In the genomic region with DNA sequence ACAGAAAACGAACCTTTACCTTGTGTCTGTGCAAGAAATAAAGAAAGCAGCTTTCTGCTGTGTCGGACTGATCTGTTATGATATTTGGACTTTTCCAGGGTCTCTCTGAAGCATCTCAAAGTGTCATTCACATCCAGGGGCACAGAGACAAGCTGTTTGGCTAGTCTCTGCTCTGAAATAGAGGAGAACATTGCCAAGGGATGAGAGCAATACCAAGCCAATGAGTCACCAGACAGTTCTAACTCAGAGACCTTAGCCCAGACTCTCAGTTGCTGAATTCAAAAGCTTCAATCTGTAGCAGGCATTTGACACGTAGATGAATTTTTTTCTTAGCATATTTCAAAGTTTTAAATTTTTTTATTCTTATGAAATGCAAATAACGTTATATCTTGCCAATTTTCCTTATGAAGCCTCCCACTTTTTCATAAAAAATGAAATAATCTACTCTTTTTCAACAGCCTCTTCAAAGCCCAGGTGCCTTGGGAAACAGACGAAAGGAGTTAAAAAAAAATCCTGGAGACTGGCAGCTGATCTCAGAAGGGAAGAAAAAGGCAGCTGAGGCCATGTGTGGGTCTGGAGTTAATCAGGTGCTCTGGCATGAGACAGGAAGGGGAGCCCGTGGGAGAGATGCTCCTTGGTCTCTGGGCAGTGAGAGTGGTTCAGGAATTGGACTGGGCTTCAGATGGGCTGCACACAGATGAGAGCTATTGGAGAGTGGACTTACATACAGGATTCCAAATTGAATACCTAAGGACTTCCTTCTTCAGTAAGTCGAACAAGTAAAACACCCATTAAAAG, we compare ENCODE assay signal across 19 mouse cellular contexts.
DNase-seq lines count a peak whose midpoint lies in the region; ATAC-seq and TF ChIP-seq lines count a peak whose summit lies in the region.
"Had no signal": no experiment of that assay in that cellular context is flagged by ENCODE, and none has a peak within 500 bp of the region (broad histone marks: within the 10 kb centered on the region; RNA-seq: fewer than 3 reads in every experiment).

No protein-coding gene starts in this region.

- no peak for TF ChIP-seq EP300 in heart, adult 2 months (IDR thresholded peaks at IDR 0.05; ENCODE audit: insufficient read depth, low read depth, low read length)

- CTCF ChIA-PET in Patski (lab: Charles Lee), result no interaction called here

- peak overlapping the region; percentile 63 for H3K4me2 ChIP-seq in myocyte (ENCODE audit: low read depth)
- H3K4me2 ChIP-seq: hindbrain, embryonic 15.5 days; midbrain, embryonic 13.5 days had no signal

- H3K36me3 ChIP-seq in heart, embryonic 10.5 days, result no peaks in the 10 kb centered on the region
- no peaks in the 10 kb centered on the region for H3K36me3 ChIP-seq in heart, adult 2 months (ENCODE audit: control insufficient read depth, insufficient read depth, low read length)
- no peaks in the 10 kb centered on the region for H3K36me3 ChIP-seq in embryonic facial prominence, embryonic 10.5 days (replicated peaks)
- H3K36me3 ChIP-seq in myocyte (ENCODE audit: control insufficient read depth, insufficient read depth), result no peaks in the 10 kb centered on the region
- H3K36me3 ChIP-seq: G1E; hindbrain, embryonic 15.5 days; midbrain, embryonic 13.5 days had no signal

- H3K27me3 ChIP-seq in heart, embryonic 10.5 days (ENCODE audit: insufficient read depth, poor library complexity, severe bottlenecking), result no peaks in the 10 kb centered on the region
- H3K27me3 ChIP-seq in heart, adult 2 months (ENCODE audit: control insufficient read depth, insufficient read depth, low read length), result no peaks in the 10 kb centered on the region
- H3K27me3 ChIP-seq in Patski (no peaks in the 10 kb centered on the region), myocyte (ENCODE audit: control insufficient read depth, insufficient read depth, insufficient read length) (no peaks in the 10 kb centered on the region)
- no peaks in the 10 kb centered on the region for H3K27me3 ChIP-seq in embryonic facial prominence, embryonic 10.5 days (replicated peaks; ENCODE audit: low read depth, poor library complexity, severe bottlenecking)
- H3K27me3 ChIP-seq: hindbrain, embryonic 15.5 days; midbrain, embryonic 13.5 days had no signal

- no peaks in the 10 kb centered on the region for H3K9me3 ChIP-seq in heart, embryonic 10.5 days
- no peaks in the 10 kb centered on the region for H3K9me3 ChIP-seq in embryonic facial prominence, embryonic 10.5 days
- H3K9me3 ChIP-seq: G1E; hindbrain, embryonic 15.5 days; midbrain, embryonic 13.5 days had no signal

- in situ Hi-C loops in Patski (cut with MboI; ENCODE audit: low pct_unique_long_range_greater_than_20kb), result no loop called here

- 68% methylated on average over 7 of the region's 7 CpGs for WGBS in heart, embryonic 10.5 days
- 58% methylated on average over 7 of the region's 7 CpGs for WGBS in heart, adult 2 months
- WGBS in embryonic facial prominence, embryonic 10.5 days, result 68% methylated on average over 7 of the region's 7 CpGs

- POLR2A ChIA-PET in Patski (lab: Charles Lee), result no interaction called here

- peak; percentile 85 for ATAC-seq in Patski
- ATAC-seq: forebrain, embryonic 14.5 days; intestine, embryonic 16.5 days; lung, postnatal 0 days; midbrain, embryonic 13.5 days had no signal

- no peak overlapping the region for H3ac ChIP-seq in myocyte (ENCODE audit: control insufficient read depth, insufficient read length)

- H3K79me2 ChIP-seq in heart, adult 2 months (replicated peaks; ENCODE audit: control insufficient read depth, insufficient read depth, low read length), result no peaks in the 10 kb centered on the region
- H3K79me2 ChIP-seq in myocyte (ENCODE audit: control insufficient read depth, insufficient read depth), result no peaks in the 10 kb centered on the region

- H3K4me3 ChIP-seq in heart, embryonic 10.5 days, result no peak overlapping the region
- no peak overlapping the region for H3K4me3 ChIP-seq in heart, adult 2 months
- no peak overlapping the region for H3K4me3 ChIP-seq in embryonic facial prominence, embryonic 10.5 days
- H3K4me3 ChIP-seq in myocyte, result no peak overlapping the region
- H3K4me3 ChIP-seq: erythroblast, embryonic 14.5 days; hindbrain, embryonic 15.5 days; midbrain, embryonic 13.5 days had no signal

- H3K27ac ChIP-seq in heart, embryonic 10.5 days, result no peak overlapping the region
- H3K27ac ChIP-seq in heart, adult 2 months, result no peak overlapping the region
- no peak overlapping the region for H3K27ac ChIP-seq in embryonic facial prominence, embryonic 10.5 days (replicated peaks)
- H3K27ac ChIP-seq: hindbrain, embryonic 15.5 days; midbrain, embryonic 13.5 days had no signal

- DNase-seq in heart, embryonic 10.5 days (ENCODE audit: low spot score), result peak; percentile 66
- no peak for DNase-seq in heart, adult 2 months
- peak; percentile 12 for DNase-seq in Patski (ENCODE audit: low read depth, low spot score)
- peak; percentile 32 for DNase-seq in embryonic facial prominence, embryonic 10.5 days (ENCODE audit: low spot score)
- DNase-seq in left cerebral cortex, adult 11 months (ENCODE audit: low spot score), result no peak
- no peak for DNase-seq in layer of hippocampus, postnatal 36 days
- DNase-seq: cerebellum, adult 9-10 months; heart, postnatal 36 days; kidney, postnatal 4 days; liver; thymus, postnatal 14 days had no signal

- H3K4me1 ChIP-seq in heart, embryonic 10.5 days, result no peaks in the 10 kb centered on the region
- H3K4me1 ChIP-seq in heart, adult 2 months (ENCODE audit: control insufficient read depth, insufficient read depth, low read length), result no peaks in the 10 kb centered on the region
- 0 out of 2 replicates have a peak, but pooled peaks cover 3% of the 10 kb centered on the region for H3K4me1 ChIP-seq in embryonic facial prominence, embryonic 10.5 days
- H3K4me1 ChIP-seq: hindbrain, embryonic 15.5 days; midbrain, embryonic 13.5 days had no signal

- no peak overlapping the region for H3K9ac ChIP-seq in heart, adult 2 months (ENCODE audit: low read depth, low read length)
- H3K9ac ChIP-seq: hindbrain, embryonic 15.5 days; midbrain, embryonic 13.5 days had no signal

- no peak for TF ChIP-seq POLR2A in heart, adult 2 months (IDR thresholded peaks at IDR 0.05; ENCODE audit: insufficient read depth, low read depth, low read length)
- TF ChIP-seq POLR2A in myocyte (IDR thresholded peaks at IDR 0.05; ENCODE audit: insufficient read length, low read depth), result no peak

- TF ChIP-seq CTCF in heart, adult 2 months (IDR thresholded peaks at IDR 0.05), result no peak
- TF ChIP-seq CTCF in Patski (IDR thresholded peaks at IDR 0.05), result no peak

- intact Hi-C loops in heart, adult 2 months (cut with DNase I), result no loop called here

TF ChIP-seq in myocyte, 11 proteins besides CTCF, POLR2A, EP300 and RAD21:
- no peak for TF ChIP-seq MYOD1 (IDR thresholded peaks at IDR 0.05; ENCODE audit: control insufficient read depth in 1 of 3, insufficient read length in 2 of 3, low read depth in 2 of 3)
- no peak for TF ChIP-seq SRF (IDR thresholded peaks at IDR 0.05; ENCODE audit: control insufficient read depth, insufficient read length, low read depth)
- TF ChIP-seq TCF3 (IDR thresholded peaks at IDR 0.05; ENCODE audit: insufficient read length, low read depth), result no peak
- TF ChIP-seq MAX (IDR thresholded peaks at IDR 0.05; ENCODE audit: low read depth), result no peak
- no peak for TF ChIP-seq USF1 (IDR thresholded peaks at IDR 0.05; ENCODE audit: low read depth)
- no peak for TF ChIP-seq POLR2AphosphoS2 (IDR thresholded peaks at IDR 0.05; ENCODE audit: insufficient read length, low read depth)
- no peak for TF ChIP-seq MYOG (IDR thresholded peaks at IDR 0.05; ENCODE audit: control insufficient read depth in 1 of 3, insufficient read depth in 1 of 3, insufficient read length in 2 of 3, low read depth in 2 of 3)
- no peak for TF ChIP-seq TCF12 (IDR thresholded peaks at IDR 0.05; ENCODE audit: insufficient read depth, poor library complexity, severe bottlenecking)
- TF ChIP-seq CEBPB (IDR thresholded peaks at IDR 0.05; ENCODE audit: insufficient read depth, poor library complexity, severe bottlenecking), result no peak
- no peak for TF ChIP-seq REST (IDR thresholded peaks at IDR 0.05; ENCODE audit: insufficient read depth, insufficient read length)
- no peak for TF ChIP-seq E2F4 (IDR thresholded peaks at IDR 0.05; ENCODE audit: insufficient read depth)

Comparison
In these comparisons a context has a peak if more than half of its experiments do, and no peak if none do; other contexts are left out.
1. DNase-seq: peak in heart, embryonic 10.5 days (single experiment), Patski (single experiment) and embryonic facial prominence, embryonic 10.5 days (single experiment); none in heart, adult 2 months (0 of 2), left cerebral cortex, adult 11 months (single experiment) and layer of hippocampus, postnatal 36 days (0 of 2).